Comparison of ENCODE assay signal across 10 mouse cellular contexts in genomic region chr9:57744462-57745091, GRCm38 (mm10). TPM values are rescaled to one million over a fixed set of nuclear protein-coding genes. Genes with fewer than 3 reads are reported as not detected.
A peak's percentile ranks its signal among the peaks of the same experiment; 100 is the strongest.
DNase-seq lines count a peak whose midpoint lies in the region; ATAC-seq and TF ChIP-seq lines count a peak whose summit lies in the region.
"Had no signal": no experiment of that assay in that cellular context is flagged by ENCODE, and none has a peak within 500 bp of the region (broad histone marks: within the 10 kb centered on the region; RNA-seq: fewer than 3 reads in every experiment).

No protein-coding gene starts in this region.

- H3K9ac ChIP-seq in heart, postnatal 0 days (replicated peaks; ENCODE audit: low read depth, low read length) = no peak overlapping the region
- no peak overlapping the region for H3K9ac ChIP-seq in liver, embryonic 12.5 days
- H3K9ac ChIP-seq: liver, embryonic 15.5 days; stomach, embryonic 15.5 days had no signal

- no peaks in the 10 kb centered on the region for H3K27me3 ChIP-seq in heart, postnatal 0 days (ENCODE audit: control insufficient read depth, insufficient read depth, low read length)
- no peaks in the 10 kb centered on the region for H3K27me3 ChIP-seq in liver, embryonic 12.5 days (replicated peaks)
- no peaks in the 10 kb centered on the region for H3K27me3 ChIP-seq in spleen, adult 2 months (ENCODE audit: control insufficient read depth, insufficient read depth, low read length)
- H3K27me3 ChIP-seq: liver, embryonic 15.5 days; stomach, embryonic 15.5 days had no signal

- H3K36me3 ChIP-seq in heart, postnatal 0 days (replicated peaks; ENCODE audit: control insufficient read depth, insufficient read depth, low read length) = peaks cover 86% of the 10 kb centered on the region
- H3K36me3 ChIP-seq in liver, embryonic 12.5 days = peaks cover 99% of the 10 kb centered on the region
- H3K36me3 ChIP-seq in spleen, adult 2 months (ENCODE audit: control insufficient read depth, insufficient read depth, low read length) = peaks cover 44% of the 10 kb centered on the region

- no peak for ATAC-seq in heart, postnatal 0 days (ENCODE audit: insufficient read depth, low read depth)
- peak; percentile 82 for ATAC-seq in erythroblast, adult 5-6 weeks (replicated peaks; ENCODE audit: low FRiP score, poor library complexity, severe bottlenecking)
- 0 out of 2 replicates have a peak, but pooled peaks have one; percentile 25 for ATAC-seq in liver, embryonic 12.5 days

- intact Hi-C loops in heart, postnatal 25 days (cut with DNase I) = loop anchor here (1.0 to 5.0 kb wide), 2 partner anchors 37 to 85 kb away; partner anchors contain the start of gene Edc3

- TF ChIP-seq EP300 in heart, postnatal 0 days (IDR thresholded peaks at IDR 0.05; ENCODE audit: low read depth) = no peak

- no peaks in the 10 kb centered on the region for H3K9me3 ChIP-seq in heart, postnatal 0 days (replicated peaks; ENCODE audit: control insufficient read depth, low read length)
- H3K9me3 ChIP-seq in liver, embryonic 12.5 days (replicated peaks) = no peaks in the 10 kb centered on the region
- H3K9me3 ChIP-seq: liver, embryonic 15.5 days; stomach, embryonic 15.5 days had no signal

- WGBS in heart, postnatal 0 days = 71% methylated on average over 3 of the region's 3 CpGs
- WGBS in liver, embryonic 12.5 days (ENCODE audit: insufficient replicate concordance) = 55% methylated on average over 3 of the region's 3 CpGs
- 54% methylated on average over 3 of the region's 3 CpGs for WGBS in spleen, adult 2 months

- no peak overlapping the region for H3K4me2 ChIP-seq in heart, postnatal 0 days (ENCODE audit: low read depth, low read length)
- H3K4me2 ChIP-seq in liver, embryonic 12.5 days = no peak overlapping the region
- H3K4me2 ChIP-seq: liver, embryonic 15.5 days; stomach, embryonic 15.5 days had no signal

- peaks cover 11% of the 10 kb centered on the region for H3K4me1 ChIP-seq in heart, postnatal 0 days (ENCODE audit: control insufficient read depth, insufficient read depth)
- H3K4me1 ChIP-seq in liver, embryonic 12.5 days = no peaks in the 10 kb centered on the region; the same call in 1 of the 2 replicates
- peaks cover 2% of the 10 kb centered on the region; the same call in 1 of the 2 replicates for H3K4me1 ChIP-seq in spleen, adult 2 months (ENCODE audit: control insufficient read depth, insufficient read depth, insufficient read length)
- H3K4me1 ChIP-seq: liver, embryonic 15.5 days; stomach, embryonic 15.5 days had no signal

- TF ChIP-seq CTCF in heart, postnatal 0 days (IDR thresholded peaks at IDR 0.05; ENCODE audit: low read depth) = peak; percentile 91
- TF ChIP-seq CTCF in spleen, adult 2 months (IDR thresholded peaks at IDR 0.05; ENCODE audit: extremely low read depth, insufficient read depth, insufficient read length, insufficient replicate concordance) = peak; percentile 32; the same call in 1 of the 2 replicates

- no peak overlapping the region for H3K4me3 ChIP-seq in heart, postnatal 0 days (ENCODE audit: low read depth, low read length)
- no peak overlapping the region for H3K4me3 ChIP-seq in liver, embryonic 12.5 days
- H3K4me3 ChIP-seq in spleen, adult 2 months (ENCODE audit: extremely low read depth, insufficient read depth, insufficient read length) = no peak overlapping the region
- H3K4me3 ChIP-seq: liver, embryonic 15.5 days; stomach, embryonic 15.5 days had no signal

- H3K27ac ChIP-seq in heart, postnatal 0 days (ENCODE audit: low read depth) = no peak overlapping the region
- 0 out of 2 replicates have a peak overlapping the region, but pooled peaks have one; percentile 12 for H3K27ac ChIP-seq in liver, embryonic 12.5 days
- no peak overlapping the region for H3K27ac ChIP-seq in spleen, adult 2 months (ENCODE audit: insufficient read depth, low read length)
- H3K27ac ChIP-seq: liver, embryonic 15.5 days; stomach, embryonic 15.5 days had no signal

- peak; percentile 56 for DNase-seq in heart, postnatal 0 days (ENCODE audit: low spot score)
- no peak for DNase-seq in heart, postnatal 25 days (ENCODE audit: low spot score)
- DNase-seq in CD4-positive, CD25-positive, alpha-beta regulatory T cell, adult 2 months (ENCODE audit: low read depth, low spot score) = peak; percentile 86
- peak; percentile 54 for DNase-seq in adrenal gland, postnatal 10 days
- DNase-seq in spleen, adult 2 months (ENCODE audit: low read depth in 1 of 2, low spot score in 2 of 2) = peak; percentile 42 to 51
- no peak for DNase-seq in left cerebral cortex, adult 8-10 months (ENCODE audit: low spot score in 2 of 2)

- no peak for TF ChIP-seq POLR2A in spleen, adult 2 months (IDR thresholded peaks at IDR 0.05; ENCODE audit: low read depth, low read length)

RNA-seq across cellular contexts. Expression of gene Clk3, which starts 21.1 kb away (rescaled TPM):
- total RNA-seq in heart, postnatal 0 days (2014; rRNA removed; ENCODE audit: low replicate concordance) = 27.5 and 40.8 TPM in 2 replicates
- polyA plus RNA-seq in heart, postnatal 0 days (2015; fragmentation: Nextera tagmentation; extraction: Ambion mirVana) = 31.9 and 34.8 TPM in 2 replicates
- total RNA-seq in heart, postnatal 25 days (2021) = 10 to 100 TPM; 27.6 to 29.2 TPM
- total RNA-seq in adrenal gland, postnatal 10 days (2021) = 10 to 100 TPM; 65.3 to 79.1 TPM
- total RNA-seq in erythroblast, adult 5-6 weeks (2015; ENCODE audit: low replicate concordance) = 234 and 296 TPM in 2 replicates
- total RNA-seq in erythroblast, adult 5-6 weeks (2017; ENCODE audit: low replicate concordance) = 403 and 420 TPM in 2 replicates
- polyA plus RNA-seq in liver, embryonic 12.5 days (2016; fragmentation: Nextera tagmentation; extraction: Ambion mirVana) = 99.8 and 104 TPM in 2 replicates
- polyA plus RNA-seq in spleen, adult 2 months (2012; rRNA removed) = 99.1 and 117 TPM in 2 replicates
- total RNA-seq in left cerebral cortex, adult 8-10 months (2022) = 10 to 100 TPM; 75.6 to 87.1 (median 78.7) TPM

RNA-seq across cellular contexts. Expression of gene Edc3, which starts 36.2 kb away (rescaled TPM):
- total RNA-seq in heart, postnatal 0 days (2014; rRNA removed; ENCODE audit: low replicate concordance) = 3.7 and 4.8 TPM in 2 replicates
- polyA plus RNA-seq in heart, postnatal 0 days (2015; fragmentation: Nextera tagmentation; extraction: Ambion mirVana) = 9.5 and 10.6 TPM in 2 replicates
- 1 to 10 TPM; 4.9 to 7.0 TPM for total RNA-seq in heart, postnatal 25 days (2021)
- 10 to 100 TPM; 11.7 to 12.0 TPM for total RNA-seq in adrenal gland, postnatal 10 days (2021)
- total RNA-seq in erythroblast, adult 5-6 weeks (2015; ENCODE audit: low replicate concordance) = 2.9 and 3.3 TPM in 2 replicates
- total RNA-seq in erythroblast, adult 5-6 weeks (2017; ENCODE audit: low replicate concordance) = 1.5 and 6.7 TPM in 2 replicates
- polyA plus RNA-seq in liver, embryonic 12.5 days (2016; fragmentation: Nextera tagmentation; extraction: Ambion mirVana) = 21.2 and 22.2 TPM in 2 replicates
- polyA plus RNA-seq in spleen, adult 2 months (2012; rRNA removed) = 9.9 and 11.2 TPM in 2 replicates
- 10 to 100 TPM; 13.4 to 16.5 (median 14.6) TPM for total RNA-seq in left cerebral cortex, adult 8-10 months (2022)

RNA-seq across cellular contexts. Expression of gene Cyp1a1, which starts 56.8 kb away (rescaled TPM):
- total RNA-seq in heart, postnatal 0 days (2014; rRNA removed; ENCODE audit: low replicate concordance) = not detected in 2 replicates
- polyA plus RNA-seq in heart, postnatal 0 days (2015; fragmentation: Nextera tagmentation; extraction: Ambion mirVana) = 0.05 TPM in 1 of 2 replicates, not detected in the other
- under 1 TPM in 1 of 2 experiments, not detected in 1; 0.08 TPM for total RNA-seq in heart, postnatal 25 days (2021)
- under 1 TPM; 0.15 to 0.45 TPM for total RNA-seq in adrenal gland, postnatal 10 days (2021)
- total RNA-seq in erythroblast, adult 5-6 weeks (2015; ENCODE audit: low replicate concordance) = not detected in 2 replicates
- total RNA-seq in erythroblast, adult 5-6 weeks (2017; ENCODE audit: low replicate concordance) = not detected in 2 replicates
- polyA plus RNA-seq in liver, embryonic 12.5 days (2016; fragmentation: Nextera tagmentation; extraction: Ambion mirVana) = 0.16 and 0.19 TPM in 2 replicates
- 0.13 and 0.15 TPM in 2 replicates for polyA plus RNA-seq in spleen, adult 2 months (2012; rRNA removed)
- total RNA-seq in left cerebral cortex, adult 8-10 months (2022) = under 1 TPM; 0.14 to 0.25 (median 0.19) TPM
- polyA plus RNA-seq: stomach, embryonic 15.5 days had no signal

Comparison
In these comparisons a context has a peak if more than half of its experiments do, and no peak if none do; other contexts are left out.
1. DNase-seq: peak in heart, postnatal 0 days (single experiment), CD4-positive, CD25-positive, alpha-beta regulatory T cell, adult 2 months (single experiment), adrenal gland, postnatal 10 days (single experiment) and spleen, adult 2 months (2 of 2); none in heart, postnatal 25 days (single experiment) and left cerebral cortex, adult 8-10 months (0 of 2).